Mouse (Mus musculus) fibroblast of lung, adult 2 months (primary cell): ENCODE measurements around the gene Calhm4.
A peak's percentile ranks its signal among the peaks of the same experiment; 100 is the strongest.
"Not testable (repeated sequence)": the region's sequence is repeated elsewhere in the genome, so short reads cannot be mapped to it uniquely, and the experiment has no call there.

ENCODE experiments used
- DNase-seq: peaks from one replicate; pipeline ENCODE4 v3.0.0-alpha.2; 2011; ENCODE audit warnings: low read depth

Calhm4 gene

DNA sequence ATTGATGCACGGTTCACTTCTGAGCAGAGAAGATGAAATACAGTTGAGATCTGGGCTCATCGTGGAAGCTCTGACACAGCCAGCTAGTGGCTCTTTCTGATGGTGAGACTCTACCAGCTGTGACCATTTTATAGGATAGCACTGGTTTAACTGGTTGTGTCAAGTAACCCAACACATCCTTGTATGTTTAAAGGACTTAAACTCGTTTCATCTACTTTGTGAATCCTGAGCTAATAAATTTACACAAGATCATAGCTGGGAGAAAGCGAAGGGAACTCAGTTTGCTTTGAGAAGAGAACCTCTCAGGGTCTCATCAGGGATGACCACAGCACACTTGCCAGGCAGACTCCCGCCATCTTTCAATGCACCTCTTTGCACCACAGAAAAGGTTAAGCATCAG is at the start of gene Calhm4:
Gene Calhm4, minus strand, starts transcription at position 101 of the 400 bp plus-strand sequence.
- DNase-seq: no peak

DNA sequence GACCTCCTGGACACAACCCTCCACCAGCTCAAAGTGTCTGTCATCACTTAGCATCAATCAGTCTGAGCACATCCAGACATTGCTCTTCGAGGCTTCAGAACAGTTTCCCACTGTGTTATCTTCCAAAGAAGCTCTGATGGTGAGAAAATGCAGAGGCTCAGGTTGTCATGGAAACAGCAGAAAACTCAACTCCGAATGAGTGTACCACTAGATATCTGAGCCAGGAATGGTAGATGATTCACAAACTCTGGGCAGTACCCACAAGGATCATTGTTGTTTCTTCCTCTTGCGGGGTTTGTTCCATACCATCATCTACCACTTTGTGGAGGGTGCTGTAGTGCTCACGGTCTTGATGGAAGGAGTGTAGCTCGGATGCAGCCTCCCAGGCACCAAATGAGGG is 47.8 kb upstream of the Calhm4 start:
- no peak for DNase-seq

GRCm38 (mm10) chr10:34090481-34090880 is 46.4 kb upstream of the Calhm4 start:
- DNase-seq: no peak

GRCm38 (mm10) chr10:34089517-34089916 is 45.4 kb upstream of the Calhm4 start:
- no peak for DNase-seq

GRCm38 (mm10) chr10:34088515-34088914 is 44.4 kb upstream of the Calhm4 start:
- no peak for DNase-seq

DNA sequence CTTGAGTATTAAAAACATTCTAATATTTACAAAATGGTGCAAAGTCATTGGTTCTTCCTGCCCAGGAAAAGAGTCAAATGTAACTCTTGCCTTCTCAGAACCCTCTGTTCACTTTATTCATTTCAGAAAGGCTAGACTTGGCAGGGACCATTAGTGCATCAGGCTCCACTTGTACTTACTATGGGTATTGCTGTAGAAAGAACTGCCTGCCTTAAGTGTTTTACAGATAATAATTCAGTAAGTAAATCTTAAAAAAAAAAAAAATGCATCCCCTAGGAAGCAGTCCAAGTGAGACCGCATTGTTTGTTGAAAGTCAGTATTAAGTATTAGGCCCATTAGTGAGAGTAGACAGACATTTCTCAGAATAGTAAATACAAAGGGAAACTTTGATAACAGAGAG is 42.4 kb upstream of the Calhm4 start:
- DNase-seq: no peak

DNA sequence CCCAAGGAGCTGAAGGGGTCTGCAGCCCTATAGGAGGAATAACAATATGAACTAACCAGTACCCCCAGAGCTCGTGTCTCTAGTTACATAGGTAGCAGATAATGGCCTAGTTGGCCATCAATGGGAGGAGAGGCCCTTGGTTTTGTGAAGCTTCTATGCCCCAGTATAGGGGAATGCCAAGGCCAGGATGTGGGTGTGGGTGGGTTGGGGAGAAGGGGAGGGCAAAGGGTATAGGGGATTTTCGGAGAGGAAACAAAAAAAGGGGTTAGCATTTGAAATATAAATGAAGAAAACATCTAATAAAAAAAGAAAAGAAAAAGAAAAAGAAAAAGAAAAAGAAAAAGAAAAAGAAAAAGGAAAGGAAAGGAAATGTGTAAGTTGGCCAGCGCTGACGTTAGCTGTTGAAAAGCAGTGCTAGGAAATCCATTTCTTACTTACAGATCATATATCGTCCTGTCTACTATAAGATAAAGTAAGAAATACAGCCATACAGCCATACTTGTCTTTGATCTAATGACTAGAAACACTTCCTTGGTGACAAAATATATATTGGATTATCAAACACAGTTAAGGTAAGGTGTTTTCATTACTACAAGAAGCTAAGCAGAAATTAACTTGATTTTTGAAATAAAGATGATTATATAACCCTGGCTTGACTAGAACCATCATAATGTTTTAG is 30.6 kb upstream of the Calhm4 start:
- DNase-seq: no peak

DNA sequence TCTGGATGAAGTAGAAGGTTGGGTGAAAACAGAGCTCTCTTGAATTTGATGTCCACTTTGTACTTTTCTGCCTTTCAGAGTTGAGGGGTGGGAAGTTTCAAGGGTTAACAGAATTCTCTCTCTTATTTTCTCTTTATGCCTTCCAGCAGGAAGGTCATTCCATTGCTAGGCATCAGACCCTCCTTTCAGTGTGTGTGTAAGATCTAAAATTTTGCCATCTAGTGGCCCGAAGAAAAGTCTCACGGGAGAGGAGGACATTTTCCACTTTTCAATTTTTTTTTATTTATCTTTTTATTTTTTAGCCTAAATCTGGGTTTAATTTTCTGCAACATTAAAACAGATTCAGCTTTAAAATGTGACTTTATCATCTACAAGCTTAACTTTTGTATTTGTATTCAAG is 27.5 kb upstream of the Calhm4 start:
- DNase-seq: no peak

GRCm38 (mm10) chr10:34070999-34071492 is 26.9 kb upstream of the Calhm4 start:
- peak; percentile 40 for DNase-seq

DNA sequence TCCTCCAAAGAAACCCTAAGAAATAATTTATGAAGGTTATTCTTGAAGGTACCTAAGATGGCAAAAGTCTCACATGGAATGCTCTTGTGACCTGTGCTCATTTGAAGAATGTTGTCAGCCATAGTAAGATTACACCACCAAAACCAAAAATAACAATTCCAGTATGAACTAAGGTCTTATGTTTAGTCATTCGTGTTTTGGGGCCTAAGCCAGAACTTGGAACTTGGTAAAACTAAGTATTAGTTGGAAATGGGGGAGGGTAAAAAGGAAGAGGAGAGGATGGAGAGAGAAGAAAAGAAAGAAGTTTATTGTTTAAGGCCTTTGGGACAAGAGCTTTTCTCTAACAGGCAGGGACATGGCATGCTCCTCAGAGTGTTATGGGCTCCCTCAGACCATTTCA is 25.5 kb upstream of the Calhm4 start:
- peak; percentile 36 for DNase-seq

DNA sequence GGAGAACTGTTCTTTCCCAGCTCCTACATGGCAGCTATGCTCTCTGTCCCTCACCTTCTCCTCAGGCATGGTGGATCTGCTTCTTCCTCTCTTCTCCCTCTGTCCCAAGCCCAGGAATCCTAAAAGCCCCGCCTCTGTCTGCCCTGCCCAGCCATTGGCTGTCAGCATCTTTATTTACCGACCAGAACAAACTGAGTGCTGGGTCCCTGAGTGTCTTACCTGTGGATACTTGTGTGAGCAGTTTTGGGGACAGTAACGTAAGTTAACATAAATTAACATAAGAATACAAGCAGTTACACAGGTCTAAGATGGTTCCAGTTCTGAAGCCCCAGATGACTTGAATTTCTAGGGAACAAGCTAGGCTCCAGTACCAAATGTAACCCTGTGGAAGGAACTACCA is 22.5 kb upstream of the Calhm4 start:
- DNase-seq: no peak

DNA sequence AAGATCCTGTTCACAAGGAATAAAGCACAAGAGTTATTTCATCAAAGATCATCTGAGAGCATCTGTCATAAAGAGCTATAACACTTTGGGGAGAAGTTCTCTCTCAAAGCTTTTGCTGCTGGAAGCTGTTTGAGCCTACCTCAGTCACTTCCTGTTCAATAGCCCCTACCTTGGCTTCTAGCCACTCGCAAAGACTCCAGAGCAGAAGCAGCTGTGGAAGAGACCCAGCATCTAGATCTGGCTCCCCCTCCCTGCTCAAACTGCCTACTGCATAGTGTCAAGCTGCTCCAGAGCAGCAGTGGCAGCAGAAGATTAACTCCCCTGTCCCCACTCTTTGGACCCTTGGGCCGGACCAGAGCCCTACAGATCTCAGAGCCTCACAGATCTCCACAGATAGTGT is 9.9 kb upstream of the Calhm4 start:
- no peak for DNase-seq

DNA sequence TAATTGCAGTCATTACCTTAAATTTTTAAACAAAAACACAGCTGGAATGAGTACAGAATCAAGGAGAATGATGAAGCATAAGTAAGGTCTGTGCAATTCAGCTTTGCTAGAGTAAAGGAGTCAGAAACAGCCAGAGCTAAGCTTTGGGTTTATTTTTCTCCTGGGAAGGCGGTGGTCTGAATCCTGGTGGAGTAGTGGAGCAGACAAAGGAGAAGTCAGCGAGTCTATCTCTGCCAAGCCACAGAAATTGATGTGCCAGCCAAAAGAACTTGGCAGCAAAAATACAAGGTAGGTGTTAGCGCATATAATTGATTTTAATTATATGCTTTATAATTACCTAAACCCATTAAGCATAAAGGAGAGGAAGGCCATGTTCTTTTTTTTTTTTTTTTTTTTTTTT is 6.7 kb downstream of the Calhm4 start, which contains the start of gene Trappc3l:
Gene Trappc3l, plus strand, starts transcription at position 197 of the 400 bp plus-strand sequence.
- DNase-seq: no peak

- DNase-seq: no peak
Measured at GRCm38 (mm10) chr10:34036587-34036986, 7.5 kb downstream of the Calhm4 start.

GRCm38 (mm10) chr10:34033630-34034305 is 10.3 kb downstream of the Calhm4 start:
- DNase-seq: peak; percentile 49

DNA sequence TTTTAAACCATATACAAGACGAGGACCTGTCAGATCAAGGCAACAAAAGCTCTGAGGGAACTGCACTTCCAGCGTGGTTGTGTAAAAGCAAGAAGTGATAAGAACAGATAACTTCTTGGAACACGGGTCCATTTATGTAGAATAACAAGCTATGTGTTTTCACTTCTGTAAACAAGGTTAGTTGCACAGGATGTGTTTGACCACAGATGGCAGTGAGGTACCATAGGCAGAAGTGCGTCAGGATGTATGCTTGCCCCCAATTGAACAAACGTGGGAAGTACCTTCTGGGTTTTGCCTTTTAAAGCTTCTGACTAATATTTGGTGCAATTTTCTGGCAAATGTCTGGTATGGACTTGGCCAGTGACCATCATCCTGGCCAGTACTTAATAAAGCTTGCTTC is 13.8 kb downstream of the Calhm4 start:
- no peak for DNase-seq

DNA sequence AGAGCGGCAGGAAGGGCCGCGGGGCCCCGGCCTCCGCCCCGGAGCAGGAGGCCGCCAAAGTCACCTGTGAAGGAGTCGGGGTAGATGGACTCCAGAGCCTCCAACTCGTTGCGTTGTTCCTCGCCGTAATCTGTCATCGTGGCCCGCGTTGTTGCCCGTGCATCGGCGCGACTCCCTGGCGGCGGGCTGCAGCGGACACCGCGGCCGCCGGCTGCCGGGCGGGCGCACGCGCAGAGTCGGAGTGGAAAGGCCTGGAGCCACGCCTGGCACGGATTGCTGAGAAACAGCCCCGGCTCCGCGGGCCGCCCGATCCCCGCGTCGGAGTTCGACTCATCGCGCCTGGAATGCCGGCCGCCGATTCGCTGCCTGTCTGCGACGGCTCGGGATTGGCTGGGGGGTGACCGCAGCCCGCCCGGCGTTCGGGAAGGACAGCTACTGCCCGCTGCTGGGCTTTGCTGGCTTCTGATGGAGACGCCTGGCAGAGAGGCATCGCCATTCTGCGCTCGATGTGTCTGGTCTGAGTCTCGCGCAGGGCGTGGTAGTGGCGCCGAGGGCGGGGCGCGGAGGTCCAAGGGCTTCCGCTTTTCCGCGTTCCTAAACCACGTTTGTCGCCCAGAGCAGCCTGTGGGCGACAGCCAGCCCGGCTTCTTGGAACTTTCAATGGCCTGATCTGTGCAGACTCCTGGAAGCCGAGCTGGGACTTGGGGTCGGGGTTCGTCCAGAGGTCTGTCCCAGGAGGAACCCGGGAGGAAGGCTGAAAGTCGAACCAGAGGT is 24.6 kb downstream of the Calhm4 start, which contains the start of gene Rwdd1:
Gene Rwdd1, minus strand, starts transcription at position 323 of the 774 bp plus-strand sequence.
- peak; percentile 97 for DNase-seq

- no peak for DNase-seq
Measured at GRCm38 (mm10) chr10:34018746-34019301, 25.3 kb downstream of the Calhm4 start.

GRCm38 (mm10) chr10:34013241-34013640 is 30.9 kb downstream of the Calhm4 start:
- DNase-seq: peak; percentile 39

DNA sequence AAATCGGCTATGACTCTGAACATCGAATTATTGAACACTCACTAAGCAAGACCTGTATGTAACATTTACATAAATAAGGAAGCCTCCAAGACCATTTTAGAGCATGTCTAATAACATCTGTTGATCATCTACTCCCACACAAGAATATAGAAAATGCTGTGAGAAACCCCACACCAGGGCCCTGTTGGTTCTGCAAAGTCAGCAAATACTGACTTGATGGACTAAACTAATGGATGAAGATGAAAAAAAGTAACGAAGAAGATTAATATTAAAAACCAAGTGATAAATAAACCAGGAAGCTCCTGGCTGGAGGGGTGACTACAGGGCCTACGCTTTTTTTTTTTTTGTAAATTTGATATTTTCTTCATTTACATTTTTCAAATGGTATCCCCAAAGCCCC is 31.5 kb downstream of the Calhm4 start:
- no peak for DNase-seq

GRCm38 (mm10) chr10:33998397-33998796 is 45.7 kb downstream of the Calhm4 start:
- no peak for DNase-seq

DNA sequence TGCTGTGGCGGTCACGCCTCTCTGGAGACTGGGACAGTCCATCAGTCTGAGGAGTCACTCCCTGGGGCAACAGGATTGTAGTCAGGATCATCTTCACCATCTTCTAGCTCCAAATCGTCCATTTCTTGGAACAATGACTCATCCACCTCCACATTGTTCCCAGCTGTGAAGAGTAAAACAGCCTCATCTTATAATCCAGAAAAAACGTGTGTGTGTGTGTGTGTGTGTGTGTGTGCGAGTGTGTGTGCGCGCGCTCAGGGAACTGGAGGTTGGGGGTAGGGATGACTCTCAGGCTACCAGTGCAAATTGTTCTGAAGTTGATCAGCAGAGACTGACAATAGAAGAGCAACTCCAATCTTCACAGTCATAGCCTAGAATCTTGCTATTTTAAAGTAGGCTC is 47.4 kb downstream of the Calhm4 start:
- DNase-seq: not testable (repeated sequence)
